Mouse (Mus musculus) megakaryocyte, adult 5-6 weeks (primary cell): ENCODE results near the gene Nfkb2. TPM values are rescaled to one million over a fixed set of nuclear protein-coding genes. Genes with fewer than 3 reads are reported as not detected.

ENCODE experiments used
- ATAC-seq: 2 replicates; pipeline ENCODE4 v1.8.0; 2016; ENCODE audit warnings: mild to moderate bottlenecking, inconsistent platforms; ENCODE audit not compliant: poor library complexity, severe bottlenecking
- total RNA-seq, 2 experiments: library from RNA; stranded (forward) in 1 of 2; stranded (reverse) in 1 of 2; fragments of 153-499, 151-499 nt in 1 of 2; fragments of 221-1000, 200-1000 nt in 1 of 2; gene quantifications; 2 replicates each; pipeline versions ENCODE4 v1.2.3 to v1.2.4; 2015 to 2017

The Nfkb2 gene
- total RNA-seq, 2 experiments from 2014 or later = 8.1 to 14.6 TPM

DNA sequence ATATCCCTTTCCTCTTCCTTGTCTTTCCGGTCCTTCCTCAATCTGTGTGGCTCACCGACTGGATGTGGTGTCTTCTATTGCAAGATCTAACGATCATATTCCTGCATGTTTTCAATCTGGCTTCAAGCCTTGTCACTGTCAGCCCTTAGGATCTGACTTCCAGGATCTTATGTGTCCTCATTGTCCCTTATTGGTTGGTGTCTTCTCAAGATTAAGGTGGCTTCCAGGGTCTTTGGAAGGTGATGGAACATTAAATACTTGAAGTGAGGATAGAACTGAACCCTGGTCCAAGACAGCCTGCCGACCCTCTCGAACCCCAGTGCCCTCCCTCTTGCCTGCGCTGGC is 34.8 kb downstream of the Nfkb2 start:
- peak; percentile 1; the same call in 1 of the 2 replicates for ATAC-seq

DNA sequence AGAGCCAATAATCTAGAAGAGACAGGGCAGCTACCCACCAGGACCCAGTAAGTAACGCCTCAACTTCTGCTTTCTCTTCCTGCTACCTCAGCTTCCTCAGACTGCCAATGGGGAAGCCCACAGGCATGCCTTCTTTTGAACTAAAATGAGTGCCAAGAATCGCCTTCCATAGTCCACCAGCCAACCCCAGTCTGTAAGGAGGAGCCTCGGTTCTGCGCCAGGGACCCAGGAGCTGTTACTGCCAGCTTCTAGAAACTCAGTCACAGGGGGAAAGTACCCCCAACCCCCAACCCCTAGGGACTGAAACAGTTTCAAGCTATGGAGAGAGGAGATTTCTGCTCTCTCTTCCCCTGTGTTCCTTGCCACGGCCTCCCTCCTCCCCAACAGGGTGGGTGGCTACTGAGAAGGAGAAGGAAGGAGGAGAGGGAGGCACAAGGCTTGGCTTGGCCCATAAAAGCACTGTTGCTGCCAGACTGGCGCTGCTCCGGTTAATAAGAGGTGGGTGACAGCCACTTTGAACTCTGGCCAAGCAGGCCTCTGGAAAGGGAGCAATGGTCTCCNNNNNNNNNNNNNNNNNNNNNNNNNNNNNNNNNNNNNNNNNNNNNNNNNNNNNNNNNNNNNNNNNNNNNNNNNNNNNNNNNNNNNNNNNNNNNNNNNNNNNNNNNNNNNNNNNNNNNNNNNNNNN is 35.3 kb downstream of the Nfkb2 start:
- peak; percentile 74 for ATAC-seq

GRCm38 (mm10) chr19:46344710-46345419 is 40.7 kb downstream of the Nfkb2 start:
- ATAC-seq = no peak

GRCm38 (mm10) chr19:46347146-46347545 is 43.0 kb downstream of the Nfkb2 start:
- ATAC-seq = no peak

DNA sequence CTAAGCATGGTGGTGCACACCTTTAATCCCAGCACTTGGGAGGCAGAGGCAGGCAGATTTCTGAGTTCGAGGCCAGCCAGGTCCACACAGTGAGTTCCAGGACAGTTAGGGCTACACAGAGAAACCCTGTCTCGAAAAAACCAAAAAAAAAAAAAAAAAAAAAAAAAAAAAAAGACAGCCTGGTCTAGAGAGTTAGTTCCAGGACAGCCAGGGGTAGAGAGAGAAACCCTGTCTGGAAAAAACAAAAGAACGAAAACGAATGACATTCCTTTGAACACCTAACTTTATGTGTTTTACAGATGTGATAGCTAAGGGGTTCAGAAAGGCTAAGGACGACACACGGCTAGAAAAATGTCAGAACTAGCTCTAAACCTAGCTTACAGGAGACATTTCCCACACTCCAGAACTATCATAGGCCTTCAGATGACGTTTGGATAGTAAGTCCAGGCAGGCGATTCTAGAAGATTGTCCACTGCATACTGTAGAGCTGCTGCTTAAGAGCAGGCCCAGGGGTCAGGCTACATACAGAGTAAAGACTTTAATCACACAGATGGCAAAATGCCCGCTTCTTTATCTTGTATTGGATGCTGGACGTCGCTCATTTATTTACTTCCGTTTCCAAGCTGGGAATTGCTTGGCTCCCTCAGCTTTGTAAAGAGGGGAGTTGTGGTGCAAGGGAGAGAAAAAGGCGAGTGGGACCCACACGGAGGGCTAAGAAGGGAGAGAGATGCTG is 44.0 kb downstream of the Nfkb2 start:
- ATAC-seq = no peak

- ATAC-seq = peak; percentile 86
Observed at GRCm38 (mm10) chr19:46348761-46349458, 44.8 kb downstream of the Nfkb2 start.

DNA sequence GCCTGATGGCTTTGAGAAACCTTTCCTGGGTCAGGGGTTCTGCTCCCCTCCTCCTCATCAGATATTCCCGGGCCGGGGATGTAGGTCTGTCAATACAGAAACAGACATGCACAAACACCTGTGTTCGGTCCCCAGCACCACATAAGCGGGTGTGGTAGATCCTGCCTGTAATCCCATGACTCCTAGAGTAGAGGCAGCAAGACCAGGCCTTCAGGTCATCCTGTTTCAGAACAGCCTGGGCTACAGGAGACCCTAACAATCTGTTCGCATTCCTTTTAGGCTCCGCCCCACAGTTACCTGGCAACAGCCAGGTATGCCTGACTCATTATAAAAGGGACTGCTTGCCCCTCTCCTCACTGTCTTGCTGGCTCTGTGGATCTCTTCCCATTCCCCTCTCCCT is 45.4 kb downstream of the Nfkb2 start:
- ATAC-seq = no peak

- ATAC-seq = peak; percentile 56
Observed at GRCm38 (mm10) chr19:46350168-46350932, 46.2 kb downstream of the Nfkb2 start, which contains the start of gene 2310034G01Rik. TSS of gene 2310034G01Rik (minus strand) at chr19:46350302.

DNA sequence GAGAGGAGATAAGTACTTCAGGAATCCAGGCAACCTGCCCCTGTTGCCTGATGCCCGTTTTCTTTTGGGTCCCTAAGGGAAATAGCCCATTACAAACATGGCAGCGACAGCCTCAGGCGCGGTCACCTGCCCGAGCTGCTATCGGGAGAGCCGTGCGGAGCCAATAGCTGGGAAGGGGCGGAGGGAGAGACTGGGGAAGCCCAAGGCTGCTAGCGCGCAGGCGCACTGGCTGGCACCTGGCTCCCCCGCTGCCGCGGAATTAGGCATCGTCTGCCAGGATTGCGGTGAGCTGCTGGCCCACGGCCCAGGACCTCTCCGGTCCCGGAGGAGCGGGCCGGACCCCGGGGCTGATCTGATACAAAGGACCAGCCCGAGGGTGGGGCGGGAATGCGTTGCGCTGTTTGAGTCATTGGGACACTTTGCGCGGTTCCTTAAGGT is 52.6 kb downstream of the Nfkb2 start:
- ATAC-seq = peak; percentile 96

- no peak for ATAC-seq
Observed at GRCm38 (mm10) chr19:46357344-46358280, 53.5 kb downstream of the Nfkb2 start.

DNA sequence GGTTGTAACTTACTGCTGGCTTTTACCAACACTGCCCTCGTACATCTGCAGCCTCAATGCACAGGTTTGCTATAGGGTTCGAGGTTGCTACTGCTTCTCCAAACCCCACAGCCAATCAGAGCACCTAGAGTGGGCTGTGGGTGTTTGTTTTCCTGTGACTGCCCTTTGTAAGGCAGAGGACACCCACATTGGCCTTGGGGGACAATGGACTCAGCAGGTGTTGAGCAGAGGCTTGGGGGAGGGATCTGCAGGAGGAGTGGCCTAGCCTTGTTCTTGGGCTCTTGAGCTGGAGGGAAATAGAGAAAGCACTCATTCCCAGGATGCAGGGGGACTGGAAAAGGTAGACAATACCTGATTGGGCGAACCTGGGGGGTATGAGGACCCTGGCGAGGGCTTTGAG is 54.3 kb downstream of the Nfkb2 start:
- ATAC-seq = no peak

Other genes starting within 250 kb of the Nfkb2 start
- 16.4 and 19.7 TPM in 2 replicates for gene Nolc1, start 228.5 kb upstream of the Nfkb2 start, total RNA-seq (2015)
- 36.8 and 47.6 TPM in 2 replicates for gene Nolc1, start 228.5 kb upstream of the Nfkb2 start, total RNA-seq (2017)
- gene Elovl3, start 172.4 kb upstream of the Nfkb2 start, total RNA-seq (2015) = not detected in 2 replicates
- gene Elovl3, start 172.4 kb upstream of the Nfkb2 start, total RNA-seq (2017) = not detected in 2 replicates
- not detected in 2 replicates for gene Pitx3, start 156.0 kb upstream of the Nfkb2 start, total RNA-seq (2015)
- not detected in 2 replicates for gene Pitx3, start 156.0 kb upstream of the Nfkb2 start, total RNA-seq (2017)
- gene Gbf1, start 151.8 kb upstream of the Nfkb2 start, total RNA-seq (2015) = 28.2 and 36.0 TPM in 2 replicates
- gene Gbf1, start 151.8 kb upstream of the Nfkb2 start, total RNA-seq (2017) = 27.0 and 38.8 TPM in 2 replicates
- gene Psd, start 22.8 kb downstream of the Nfkb2 start, total RNA-seq (2015) = 0.11 and 0.36 TPM in 2 replicates
- gene Psd, start 22.8 kb downstream of the Nfkb2 start, total RNA-seq (2017) = not detected in 2 replicates
- 1.9 and 2.1 TPM in 2 replicates for gene Fbxl15, start 23.9 kb downstream of the Nfkb2 start, total RNA-seq (2015)
- gene Fbxl15, start 23.9 kb downstream of the Nfkb2 start, total RNA-seq (2017) = 1.3 and 1.8 TPM in 2 replicates
- 31.3 and 33.1 TPM in 2 replicates for gene Cuedc2, start 34.4 kb downstream of the Nfkb2 start, total RNA-seq (2015)
- 108 and 114 TPM in 2 replicates for gene Cuedc2, start 34.4 kb downstream of the Nfkb2 start, total RNA-seq (2017)
- 17.2 and 18.1 TPM in 2 replicates for gene Mfsd13a, start 36.8 kb downstream of the Nfkb2 start, total RNA-seq (2015)
- 8.1 and 11.7 TPM in 2 replicates for gene Mfsd13a, start 36.8 kb downstream of the Nfkb2 start, total RNA-seq (2017)
- 0.18 TPM in 1 of 2 replicates, not detected in the other for gene 2310034G01Rik, start 46.0 kb downstream of the Nfkb2 start, total RNA-seq (2015)
- 0.48 and 0.53 TPM in 2 replicates for gene 2310034G01Rik, start 46.0 kb downstream of the Nfkb2 start, total RNA-seq (2017)
- 52.7 and 59.6 TPM in 2 replicates for gene Actr1a, start 91.4 kb downstream of the Nfkb2 start, total RNA-seq (2015)
- 98.0 and 106 TPM in 2 replicates for gene Actr1a, start 91.4 kb downstream of the Nfkb2 start, total RNA-seq (2017)
- 6.4 and 6.9 TPM in 2 replicates for gene Sufu, start 92.6 kb downstream of the Nfkb2 start, total RNA-seq (2015)
- gene Sufu, start 92.6 kb downstream of the Nfkb2 start, total RNA-seq (2017) = 3.0 and 5.5 TPM in 2 replicates
- 14.1 and 18.2 TPM in 2 replicates for gene Trim8, start 197.4 kb downstream of the Nfkb2 start, total RNA-seq (2015)
- gene Trim8, start 197.4 kb downstream of the Nfkb2 start, total RNA-seq (2017) = 18.0 and 20.1 TPM in 2 replicates